Mouse (Mus musculus) liver, adult 2 months (tissue): ENCODE measurements around the gene Pnmal2. TPM values are rescaled to one million over a fixed set of nuclear protein-coding genes. Genes with fewer than 3 reads are reported as not detected.

ENCODE experiments used
- DNase-seq: peaks from one replicate; pipeline ENCODE4 v3.0.0-alpha.2; 2011; ENCODE audit warnings: low read depth, low spot score; ENCODE audit errors: extremely low read depth
- H3K27ac ChIP-seq: fragments of 200-500 bp; replicated peaks from 2 replicates; pipeline ENCODE4 v1.5.1; 2012; ENCODE audit warnings: low read depth, mild to moderate bottlenecking, control low read depth, inconsistent platforms, low read length; ENCODE audit not compliant: insufficient read depth
- H3K27me3 ChIP-seq: fragments of 200-500 bp; 2 replicates; pipeline ENCODE4 v1.6.1; 2012; ENCODE audit warnings: mild to moderate bottlenecking, moderate library complexity, low read length, inconsistent platforms; ENCODE audit not compliant: control insufficient read depth, insufficient read depth
- H3K36me3 ChIP-seq: fragments of 200-500 bp; 2 replicates; pipeline ENCODE4 v1.6.1; 2012; ENCODE audit warnings: low read length, inconsistent platforms; ENCODE audit not compliant: control insufficient read depth, insufficient read depth
- H3K4me1 ChIP-seq: fragments of 200-500 bp; 2 replicates; pipeline ENCODE4 v1.6.1; 2011; ENCODE audit warnings: low read length; ENCODE audit not compliant: control insufficient read depth, insufficient read depth
- H3K4me3 ChIP-seq: fragments of 200-500 bp; 2 replicates; pipeline ENCODE4 v1.5.1; 2011; ENCODE audit warnings: low read depth, mild to moderate bottlenecking, control low read depth, low read length, moderate library complexity; ENCODE audit not compliant: insufficient read depth
- H3K79me2 ChIP-seq: fragments of 200-500 bp; 2 replicates; pipeline ENCODE4 v1.6.1; 2012; ENCODE audit warnings: inconsistent platforms, mild to moderate bottlenecking, low read length, moderate library complexity; ENCODE audit not compliant: control insufficient read depth, insufficient read depth
- H3K9ac ChIP-seq: fragments of 200-500 bp; 2 replicates; pipeline ENCODE4 v1.6.1; 2012; ENCODE audit warnings: low read depth, mild to moderate bottlenecking, control low read depth, inconsistent platforms, low read length
- CTCF ChIP-seq: fragments of 200-500 bp; IDR thresholded peaks from 2 replicates; pipeline ENCODE4 v1.5.1; 2011; ENCODE audit warnings: low read depth, low read length, control low read depth
- POLR2A ChIP-seq: fragments of 200-500 bp; IDR thresholded peaks from 2 replicates; pipeline ENCODE4 v1.6.1; 2011; ENCODE audit warnings: low read length, control low read depth; ENCODE audit not compliant: insufficient read depth; ENCODE audit errors: extremely low read depth
- WGBS: fragments of 180-500 bp; shearing (Covaris S2); methylation state at CpG from one replicate; pipeline ENCODE4 v1.1.7; 2018; 5-methylcytosine and 5-hydroxymethylcytosine counted together
- polyA plus RNA-seq: library from polyadenylated mRNA; depleted of rRNA; stranded (reverse); fragments of >200 nt; gene quantifications from 2 replicates; pipeline ENCODE4 v1.2.3, GENCODE M21; 2012
- total RNA-seq: library from RNA; depleted of rRNA; stranded (reverse); fragments of >200 nt; gene quantifications from 2 replicates; pipeline ENCODE4 v1.2.3, GENCODE M21; 2014

Gene Pnmal2
- total and polyA plus RNA-seq, 2 experiments = under 0.01 to 0.02 TPM

DNA sequence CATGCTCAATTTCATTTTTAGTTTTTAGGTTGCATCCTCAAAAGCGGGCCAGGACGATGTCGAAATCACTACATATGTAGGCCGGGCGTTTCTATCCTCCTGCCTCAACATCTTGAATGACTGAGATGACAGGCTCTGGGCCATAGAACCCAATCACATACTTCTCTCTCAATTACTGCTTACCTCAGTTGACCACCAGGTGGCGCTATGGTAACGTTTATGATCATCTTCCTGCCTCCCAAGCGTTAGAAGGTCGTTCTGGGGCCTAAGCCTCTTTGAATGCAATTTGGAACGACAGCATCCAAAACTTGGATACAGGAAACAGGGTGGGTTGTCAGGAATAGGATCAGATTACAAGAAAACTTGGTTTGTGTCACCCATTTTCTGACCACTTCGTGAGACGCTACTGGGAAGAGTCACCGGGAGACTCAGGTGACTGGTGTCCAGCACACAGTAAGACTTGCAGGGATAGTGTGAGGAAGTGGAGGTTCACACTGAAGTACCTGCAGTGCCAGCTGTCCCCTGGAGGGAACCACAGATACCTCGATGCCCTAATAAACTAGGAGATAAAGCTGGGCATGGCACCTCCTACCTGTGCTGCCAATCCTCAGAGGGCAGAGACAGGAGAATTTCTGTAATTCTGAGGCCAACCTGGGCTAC lies 12.4 kb upstream of the Pnmal2 start:
- Histone ChIP-seq H3K4me3 (no peak overlapping the region), H3K27ac (no peak overlapping the region), H3K4me1 (no peaks in the 10 kb centered on the region), H3K27me3 (no peaks in the 10 kb centered on the region), H3K36me3 (no peaks in the 10 kb centered on the region), H3K9ac (no peak overlapping the region), H3K79me2 (no peaks in the 10 kb centered on the region)
- 22% methylated on average over 14 of the region's 14 CpGs for WGBS
- TF ChIP-seq POLR2A (no peak), CTCF (peak; percentile 53)
- DNase-seq = peak; percentile 57

DNA sequence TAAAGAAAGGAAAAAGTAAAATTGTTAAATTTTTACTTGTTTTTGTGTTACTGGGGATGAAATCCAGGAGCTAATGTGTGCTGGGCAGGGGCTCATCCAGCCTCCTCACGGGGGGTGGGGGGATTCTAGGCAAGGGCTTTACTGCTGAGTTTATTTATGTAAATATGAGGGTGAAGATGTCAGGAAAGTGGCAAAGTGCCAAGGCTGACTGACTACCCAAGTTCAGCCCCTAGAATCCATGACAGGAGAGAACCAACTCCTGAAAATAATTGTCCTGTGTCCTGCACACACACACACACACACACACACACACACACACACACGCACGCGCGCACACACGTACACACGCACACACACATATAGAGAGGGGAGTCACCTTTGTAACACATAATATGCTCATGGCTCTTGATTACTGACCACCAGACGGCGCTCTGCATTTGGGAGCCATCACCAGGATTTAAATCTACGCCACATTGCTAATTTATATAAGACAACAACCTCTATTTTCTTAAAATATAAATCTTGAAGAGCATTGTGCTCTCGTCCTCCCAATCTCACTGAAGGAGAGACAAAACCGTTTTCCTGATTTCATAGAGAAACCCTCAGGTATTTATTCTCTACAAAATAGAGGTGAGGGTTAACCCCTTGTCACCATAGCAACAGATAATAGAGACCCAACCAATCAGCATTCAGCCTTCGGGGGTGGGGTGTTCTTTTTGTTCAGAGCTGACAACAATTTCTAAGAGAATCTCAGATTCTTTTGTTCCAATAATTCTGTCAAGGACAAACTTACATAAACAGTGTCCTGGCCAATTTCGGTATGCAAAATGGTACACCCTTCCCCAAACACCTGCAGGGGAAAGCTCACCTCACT lies 11.5 kb upstream of the Pnmal2 start:
- Histone ChIP-seq H3K36me3 (no peaks in the 10 kb centered on the region), H3K9ac (no peak overlapping the region), H3K27me3 (no peaks in the 10 kb centered on the region), H3K27ac (no peak overlapping the region), H3K4me1 (no peaks in the 10 kb centered on the region), H3K79me2 (no peaks in the 10 kb centered on the region), H3K4me3 (no peak overlapping the region)
- WGBS = 43% methylated on average over 14 of the region's 14 CpGs
- TF ChIP-seq POLR2A (no peak), CTCF (peak; percentile 44; the same call in 1 of the 2 replicates)
- no peak for DNase-seq

DNA sequence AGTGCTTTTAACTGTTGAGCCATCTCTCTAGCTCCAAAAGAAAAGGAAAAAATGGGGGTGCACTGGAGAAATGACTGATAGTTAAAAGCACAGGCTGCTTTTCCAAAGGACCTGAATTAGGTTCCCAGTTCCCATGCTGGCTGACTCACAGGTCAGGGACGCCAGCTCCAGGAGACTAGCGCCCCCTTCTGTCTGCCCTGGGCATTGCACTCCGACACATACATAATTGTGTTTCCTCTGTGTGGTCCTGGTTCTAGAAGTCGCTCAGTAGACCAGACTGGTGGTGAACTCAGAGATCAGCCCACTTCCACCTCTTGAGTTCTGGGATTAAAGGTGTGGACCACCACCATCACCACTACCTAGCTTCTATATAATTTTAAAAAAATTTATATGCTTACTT lies 7.2 kb upstream of the Pnmal2 start:
- H3K9ac ChIP-seq = no peak overlapping the region
- no peaks in the 10 kb centered on the region for H3K36me3 ChIP-seq
- 56% methylated on average over 4 of the region's 4 CpGs for WGBS
- TF ChIP-seq CTCF (peak; percentile 54), POLR2A (no peak)
- no peaks in the 10 kb centered on the region for H3K79me2 ChIP-seq
- no peaks in the 10 kb centered on the region for H3K4me1 ChIP-seq
- DNase-seq = no peak
- H3K27me3 ChIP-seq = no peaks in the 10 kb centered on the region
- no peak overlapping the region for H3K4me3 ChIP-seq
- no peak overlapping the region for H3K27ac ChIP-seq

DNA sequence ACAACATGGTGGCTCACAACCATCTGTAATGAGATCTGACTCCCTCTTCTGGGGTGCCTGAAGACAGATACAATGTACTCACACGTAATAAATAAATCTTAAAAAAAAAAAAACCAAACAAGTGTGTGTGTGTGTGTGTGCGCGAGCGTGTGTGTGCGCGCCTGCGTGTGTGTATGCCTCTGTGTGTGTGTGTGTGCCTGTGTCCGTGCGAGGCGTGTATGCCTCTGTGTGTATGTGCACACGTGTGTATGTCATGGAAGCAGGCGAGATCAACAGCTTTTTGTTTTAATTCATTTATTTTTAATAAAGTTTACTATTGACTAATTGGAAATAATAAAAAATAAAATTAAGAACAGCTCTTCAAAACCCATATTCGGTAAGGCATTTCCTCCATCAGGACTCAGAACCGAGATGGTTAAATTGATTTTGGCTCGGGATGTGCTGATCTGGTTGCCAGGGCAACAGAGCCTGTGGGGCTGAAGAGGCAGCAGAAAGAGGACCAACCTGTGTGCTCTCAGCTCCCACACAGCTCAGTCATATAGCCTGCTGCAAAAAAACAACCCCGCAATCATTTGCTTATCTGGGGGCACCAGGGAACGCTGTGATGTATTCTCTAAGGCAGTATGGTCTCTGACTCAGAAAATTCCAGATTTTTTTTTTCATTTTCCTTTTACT lies 6.2 kb upstream of the Pnmal2 start:
- DNase-seq = no peak
- H3K36me3 ChIP-seq = no peaks in the 10 kb centered on the region
- no peak for TF ChIP-seq POLR2A
- no peak for TF ChIP-seq CTCF
- H3K4me3 ChIP-seq = no peak overlapping the region
- H3K4me1 ChIP-seq = no peaks in the 10 kb centered on the region
- no peak overlapping the region for H3K27ac ChIP-seq
- H3K27me3 ChIP-seq = no peaks in the 10 kb centered on the region
- 68% methylated on average over 17 of the region's 17 CpGs for WGBS
- H3K9ac ChIP-seq = no peak overlapping the region
- H3K79me2 ChIP-seq = no peaks in the 10 kb centered on the region

DNA sequence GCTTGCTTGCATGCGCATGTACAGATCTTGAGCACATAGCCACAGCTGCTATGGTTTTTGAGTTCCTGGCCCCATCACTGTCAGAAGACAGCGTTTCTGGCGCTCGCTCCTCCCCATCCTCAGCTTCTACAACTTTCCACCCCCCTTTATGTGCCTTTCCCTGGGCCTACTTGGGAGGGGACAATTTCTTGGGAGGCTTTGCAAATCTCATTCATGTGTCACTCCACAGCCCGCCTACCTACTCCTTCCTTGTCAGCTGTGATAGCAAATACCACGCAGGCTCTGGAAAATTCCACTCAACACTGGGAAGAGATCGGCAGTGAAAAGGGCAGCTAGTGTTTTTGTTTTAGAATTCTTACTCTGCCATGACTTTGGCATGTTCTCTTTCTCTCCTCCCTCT lies 4.2 kb upstream of the Pnmal2 start:
- H3K27ac ChIP-seq = no peak overlapping the region
- TF ChIP-seq CTCF (no peak), POLR2A (no peak)

More for the DNA sequence above, 4.2 kb upstream of the Pnmal2 start:
- 79% methylated on average over 7 of the region's 7 CpGs for WGBS
- Histone ChIP-seq H3K4me1 (no peaks in the 10 kb centered on the region), H3K4me3 (no peak overlapping the region), H3K79me2 (no peaks in the 10 kb centered on the region), H3K27me3 (peaks cover 8% of the 10 kb centered on the region), H3K9ac (no peak overlapping the region), H3K36me3 (no peaks in the 10 kb centered on the region)
- DNase-seq = no peak
